Mouse (Mus musculus) G1E (cell line): ENCODE results near the gene Hnrnpa0.

Experiments
- CTCF ChIP-seq: IDR thresholded peaks from 2 replicates; pipeline ENCODE4 v1.5.1; 2012; ENCODE audit warnings: low read depth, low read length, inconsistent platforms, mixed read lengths
- GATA1 ChIP-seq: IDR thresholded peaks from 2 replicates; pipeline ENCODE4 v1.6.1; 2012; ENCODE audit warnings: borderline replicate concordance, low read length, inconsistent platforms, mixed read lengths
- GATA2 ChIP-seq: IDR thresholded peaks from 2 replicates; pipeline ENCODE4 v1.6.1; 2012; ENCODE audit warnings: low read depth, low read length, inconsistent platforms, borderline replicate concordance

GRCm38 (mm10) chr13:58157036-58157435 is 28.7 kb upstream of the Hnrnpa0 start:
- TF ChIP-seq CTCF, result no peak
- TF ChIP-seq GATA1, result no peak
- TF ChIP-seq GATA2, result no peak
